Mouse (Mus musculus): Measurements from ENCODE around the gene Tpmt. TPM values are rescaled to one million over a fixed set of nuclear protein-coding genes. Genes with fewer than 3 reads are reported as not detected.

The Tpmt gene
- 2.0 TPM for total RNA-seq (2023)

GRCm38 (mm10) chr13:47044617-47044947, at the start of gene Tpmt:
Gene Tpmt (minus strand): TSS chr13:47044737.

GRCm38 (mm10) chr13:47043030-47043680, 1.4 kb downstream of the Tpmt start, which contains the start of gene Kdm1b:
Gene Kdm1b (plus strand): TSS chr13:47043499.

GRCm38 (mm10) chr13:47014334-47015194, 30.0 kb downstream of the Tpmt start, which contains the start of gene Nhlrc1:
Gene Nhlrc1 (minus strand): TSS chr13:47014850.

Other genes starting within 250 kb of the Tpmt start
- gene Kif13a, start 114.9 kb downstream of the Tpmt start, total RNA-seq (2023) = 4.2 TPM
- gene Nhlrc1, start 29.9 kb downstream of the Tpmt start, total RNA-seq (2023) = 2.3 TPM
- 20.1 TPM for gene Kdm1b, start 1.2 kb downstream of the Tpmt start, total RNA-seq (2023)
- 112 TPM for gene Dek, start 61.5 kb upstream of the Tpmt start, total RNA-seq (2023)
- 0.95 TPM for gene Rnf144b, start 77.9 kb upstream of the Tpmt start, total RNA-seq (2023)